In the genomic region with DNA sequence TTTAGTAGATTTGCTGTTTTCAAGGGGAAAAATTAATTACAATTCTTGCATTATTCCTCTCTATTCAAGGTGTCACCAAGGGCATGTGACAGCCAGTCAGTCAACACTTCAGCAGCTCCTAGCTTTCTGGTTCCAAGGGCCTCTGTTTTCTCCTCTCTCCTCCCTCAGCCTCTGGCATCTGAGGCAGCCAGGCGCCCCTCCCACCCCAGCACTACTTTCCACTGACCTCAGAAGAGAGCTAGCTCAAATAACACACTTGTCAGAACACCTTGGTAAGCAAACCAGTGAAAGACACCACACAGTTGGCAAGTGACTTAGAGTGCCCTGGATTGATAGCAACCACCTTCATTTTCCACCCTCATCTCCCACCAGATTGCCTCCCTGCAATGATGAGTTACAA, we compare ENCODE assay signal across 12 mouse cellular contexts. TPM values are rescaled to one million over a fixed set of nuclear protein-coding genes. Genes with fewer than 3 reads are reported as not detected.
DNase-seq lines count a peak whose midpoint lies in the region; ATAC-seq lines count a peak whose summit lies in the region.
"Had no signal": no experiment of that assay in that cellular context is flagged by ENCODE, and none has a peak within 500 bp of the region (broad histone marks: within the 10 kb centered on the region; RNA-seq: fewer than 3 reads in every experiment).

No protein-coding gene starts in this region.

- peak overlapping the region; percentile 72 for H3K27ac ChIP-seq in heart, embryonic 10.5 days
- H3K27ac ChIP-seq in neural tube, embryonic 15.5 days (replicated peaks), result no peak overlapping the region
- H3K27ac ChIP-seq: forebrain, embryonic 12.5 days had no signal

- peak; percentile 53 for DNase-seq in gastrocnemius, postnatal 14 days
- DNase-seq in heart, embryonic 10.5 days (ENCODE audit: low spot score), result peak; percentile 89
- peak; percentile 29 to 34 for DNase-seq in heart, postnatal 36 days
- DNase-seq in lung, postnatal 36 days, result peak; percentile 77
- no peak for DNase-seq in adrenal gland, postnatal 4 days (ENCODE audit: low spot score in 2 of 2)
- DNase-seq in yolk sac, embryonic 10.5 days (ENCODE audit: low spot score), result no peak
- DNase-seq: adrenal gland, adult 2 months; cerebellum, postnatal 36 days had no signal

- no peak overlapping the region for H3K4me3 ChIP-seq in heart, embryonic 10.5 days
- H3K4me3 ChIP-seq in neural tube, embryonic 15.5 days (replicated peaks), result no peak overlapping the region
- H3K4me3 ChIP-seq: forebrain, embryonic 12.5 days had no signal

- no peaks in the 10 kb centered on the region for H3K27me3 ChIP-seq in heart, embryonic 10.5 days (ENCODE audit: insufficient read depth, poor library complexity, severe bottlenecking)
- H3K27me3 ChIP-seq in neural tube, embryonic 15.5 days (replicated peaks), result no peaks in the 10 kb centered on the region
- H3K27me3 ChIP-seq: forebrain, embryonic 12.5 days had no signal

- H3K9me3 ChIP-seq in heart, embryonic 10.5 days, result no peaks in the 10 kb centered on the region
- H3K9me3 ChIP-seq in neural tube, embryonic 15.5 days (replicated peaks), result no peaks in the 10 kb centered on the region
- H3K9me3 ChIP-seq: forebrain, embryonic 12.5 days had no signal

- ATAC-seq in neural tube, embryonic 15.5 days (ENCODE audit: low FRiP score), result no peak
- ATAC-seq: intestine, embryonic 16.5 days had no signal

- H3K4me2 ChIP-seq in neural tube, embryonic 15.5 days, result no peak overlapping the region
- H3K4me2 ChIP-seq: forebrain, embryonic 12.5 days had no signal

- intact Hi-C loops in gastrocnemius, postnatal 14 days (cut with DNase I; ENCODE audit: low total_unique reads), result no loop called here
- intact Hi-C loops in heart, postnatal 36 days (cut with DNase I), result loop anchor here (5.0 kb wide), 1 partner anchor 169 kb away; no protein-coding TSS in a partner anchor

- 17% methylated on average over 1 of the region's 1 CpGs for WGBS in heart, embryonic 10.5 days
- WGBS in neural tube, embryonic 15.5 days, result 77% methylated on average over 1 of the region's 1 CpGs

- H3K36me3 ChIP-seq in heart, embryonic 10.5 days, result no peaks in the 10 kb centered on the region
- H3K36me3 ChIP-seq in neural tube, embryonic 15.5 days, result no peaks in the 10 kb centered on the region
- H3K36me3 ChIP-seq: forebrain, embryonic 12.5 days had no signal

- H3K4me1 ChIP-seq in heart, embryonic 10.5 days, result peaks cover 39% of the 10 kb centered on the region
- no peaks in the 10 kb centered on the region for H3K4me1 ChIP-seq in neural tube, embryonic 15.5 days
- H3K4me1 ChIP-seq: forebrain, embryonic 12.5 days had no signal

- no peak overlapping the region for H3K9ac ChIP-seq in neural tube, embryonic 15.5 days (replicated peaks)
- H3K9ac ChIP-seq: forebrain, embryonic 12.5 days had no signal

RNA-seq across cellular contexts. Expression of gene Cmya5, which starts 6.5 kb away (rescaled TPM):
- 100 to 1,000 TPM; 507 to 599 TPM for total RNA-seq in gastrocnemius, postnatal 14 days (2021)
- 1.4 and 2.5 TPM in 2 replicates for polyA plus RNA-seq in heart, embryonic 10.5 days (2016; fragmentation: Nextera tagmentation; extraction: Ambion mirVana)
- total RNA-seq in heart, postnatal 36 days (2021), result 100 to 1,000 TPM; 306 to 325 TPM
- total RNA-seq in adrenal gland, postnatal 4 days (2021), result 1 to 10 TPM; 3.7 to 7.3 TPM
- polyA plus RNA-seq in neural tube, embryonic 15.5 days (2015; fragmentation: Nextera tagmentation; extraction: Ambion mirVana), result 0.19 and 0.20 TPM in 2 replicates
- total RNA-seq: granulocyte monocyte progenitor cell, adult 5-6 weeks had no signal

RNA-seq across cellular contexts. Expression of gene Tent2, which starts 54.1 kb away (rescaled TPM):
- 10 to 100 TPM; 11.9 to 13.9 TPM for total RNA-seq in gastrocnemius, postnatal 14 days (2021)
- polyA plus RNA-seq in heart, embryonic 10.5 days (2016; fragmentation: Nextera tagmentation; extraction: Ambion mirVana), result 51.2 and 60.2 TPM in 2 replicates
- 10 to 100 TPM; 15.3 to 15.5 TPM for total RNA-seq in heart, postnatal 36 days (2021)
- 10 to 100 TPM; 56.7 to 58.5 TPM for total RNA-seq in adrenal gland, postnatal 4 days (2021)
- polyA plus RNA-seq in neural tube, embryonic 15.5 days (2015; fragmentation: Nextera tagmentation; extraction: Ambion mirVana), result 36.4 and 43.3 TPM in 2 replicates

Comparison
In these comparisons a context has a peak if more than half of its experiments do, and no peak if none do; other contexts are left out.
1. DNase-seq: peak in gastrocnemius, postnatal 14 days (single experiment), heart, embryonic 10.5 days (single experiment), heart, postnatal 36 days (2 of 2) and lung, postnatal 36 days (single experiment); none in adrenal gland, postnatal 4 days (0 of 2) and yolk sac, embryonic 10.5 days (single experiment).
2. RNA of gene Cmya5, which starts 6.5 kb away (total RNA-seq): 507 to 599 TPM in gastrocnemius, postnatal 14 days and 306 to 325 TPM in heart, postnatal 36 days; 3.7 to 7.3 TPM in adrenal gland, postnatal 4 days; every median in the first group is over 10 times any median in the second.